Mouse (Mus musculus): ENCODE measurements around the gene Borcs7. TPM values are rescaled to one million over a fixed set of nuclear protein-coding genes. Genes with fewer than 3 reads are reported as not detected.

Gene Borcs7
- total RNA-seq, 4 experiments from 2014 or later: 20.6 to 25.2 (median 23.0) TPM

DNA sequence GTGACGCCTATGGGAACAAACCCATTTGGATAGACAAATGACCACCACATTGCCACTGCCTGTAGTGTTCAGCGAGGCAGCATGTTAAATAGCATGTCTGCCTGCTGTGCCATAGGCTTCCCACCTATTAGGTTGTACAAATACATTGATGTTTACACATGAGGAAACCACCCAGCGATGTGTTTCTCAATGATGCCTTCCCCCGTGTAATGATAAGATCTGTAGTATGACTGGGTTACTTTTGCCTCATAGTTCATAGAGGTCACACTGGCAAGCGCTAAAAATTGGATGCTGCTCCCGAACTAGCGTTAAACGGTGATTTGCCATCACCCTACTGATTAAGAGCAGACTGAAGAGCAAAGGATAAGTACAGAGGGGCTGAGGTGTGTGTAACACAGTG, 27.5 kb upstream of the Borcs7 start:
- DNase-seq (ENCODE audit: low spot score in 2 of 2): no peak

DNA sequence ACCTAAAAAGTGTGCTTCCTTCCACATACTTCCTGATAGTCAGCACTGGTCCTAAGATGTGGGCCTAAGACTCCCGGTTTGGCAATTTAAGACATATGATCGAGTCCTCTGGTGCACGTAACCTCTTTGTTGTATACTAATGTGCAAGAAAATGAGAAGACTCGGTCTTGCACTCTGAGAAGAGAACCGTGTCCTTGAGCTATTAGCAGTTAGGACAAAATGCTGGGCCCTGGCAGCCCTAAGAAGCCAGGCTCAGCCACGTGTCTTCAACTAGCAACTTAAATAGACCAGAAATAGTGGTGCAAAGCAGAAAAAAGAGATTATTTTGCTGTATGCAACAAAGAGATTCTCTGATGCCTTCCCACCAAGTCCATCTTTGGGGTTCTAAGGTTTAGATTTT, 26.9 kb upstream of the Borcs7 start:
- DNase-seq (ENCODE audit: low spot score in 2 of 2): no peak

DNA sequence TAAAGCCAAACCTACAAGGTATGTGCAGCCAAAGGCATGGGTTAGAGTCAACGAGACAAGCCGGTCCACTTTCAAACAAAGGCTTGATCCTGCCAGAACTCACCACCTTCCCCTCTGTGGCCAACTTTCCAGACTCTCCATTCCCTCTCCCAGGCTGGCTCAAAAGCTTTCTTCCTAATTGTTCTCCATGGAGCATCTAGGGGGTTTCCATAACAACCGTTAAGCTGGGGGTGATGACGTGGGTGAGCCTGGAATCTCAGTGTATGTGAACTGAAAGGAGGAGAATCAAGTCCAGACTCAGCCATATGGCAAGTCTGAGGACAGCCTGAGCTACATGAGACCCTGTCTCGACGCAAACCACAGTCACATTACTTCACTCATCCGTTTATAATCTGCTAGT, 24.2 kb upstream of the Borcs7 start:
- peak in 1 of 2 experiments; percentile 40 for DNase-seq (ENCODE audit: low spot score in 2 of 2)

GRCm38 (mm10) chr19:46667300-46667699, 22.4 kb upstream of the Borcs7 start:
- no peak for DNase-seq (ENCODE audit: low spot score in 2 of 2)

DNA sequence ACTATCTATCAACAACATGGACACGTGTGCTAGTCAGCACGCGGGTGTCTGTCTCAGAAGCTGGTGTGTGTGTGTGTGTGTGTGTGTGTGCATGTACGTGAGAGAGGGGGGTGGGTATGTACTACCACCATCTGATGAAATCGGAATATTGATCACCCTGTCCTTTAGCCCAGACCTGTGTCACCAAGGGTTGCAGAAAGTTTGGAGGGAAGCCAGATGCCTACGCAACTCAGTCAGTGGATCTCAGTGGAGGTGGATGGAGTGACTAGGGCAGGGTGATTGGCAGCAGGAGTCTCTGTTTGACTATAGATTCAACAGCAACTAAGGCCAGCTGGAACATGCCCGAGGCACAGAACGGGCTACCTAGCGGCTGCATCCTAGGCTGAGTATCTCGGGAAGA, 21.4 kb upstream of the Borcs7 start:
- no peak for DNase-seq (ENCODE audit: low spot score in 2 of 2)

DNA sequence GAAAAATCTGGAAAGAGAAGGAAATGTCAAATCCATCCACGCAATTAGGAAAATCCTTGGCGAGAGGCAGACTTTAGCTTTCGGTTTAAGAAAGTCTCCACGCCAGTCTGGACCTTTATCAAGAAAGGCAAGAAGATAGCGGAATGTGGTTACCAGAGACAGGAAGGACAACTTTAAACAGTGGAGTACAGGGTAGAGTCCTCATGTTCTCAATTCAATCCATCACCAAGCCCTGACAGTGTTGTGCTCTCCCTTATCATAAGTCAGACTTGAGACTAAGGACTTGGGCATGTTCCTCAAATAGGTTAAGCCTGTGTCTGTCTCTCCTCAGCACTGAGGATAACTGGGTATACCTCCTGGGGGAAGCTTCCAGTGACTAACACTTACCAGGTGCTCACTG, 19.9 kb upstream of the Borcs7 start:
- DNase-seq (ENCODE audit: low spot score in 2 of 2): no peak

DNA sequence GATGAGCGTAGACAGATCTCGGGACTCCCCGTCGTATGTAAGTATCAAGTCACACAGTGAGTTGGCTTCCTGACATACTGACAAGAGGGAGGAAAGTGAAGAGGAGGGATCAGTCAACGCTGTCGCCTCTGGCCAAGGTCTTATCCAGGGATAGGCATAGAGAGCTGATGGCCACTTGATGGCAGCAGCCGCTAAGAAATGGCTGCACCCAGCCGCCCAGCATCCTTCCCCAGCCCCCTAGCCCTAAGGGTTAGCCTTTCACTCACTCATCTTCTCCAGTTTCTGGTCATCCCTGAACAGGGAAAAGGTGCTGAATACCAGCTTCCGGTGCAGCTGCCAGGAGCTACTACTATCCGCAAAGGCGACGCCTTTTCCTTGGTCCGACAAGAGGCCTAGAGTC, 19.0 kb upstream of the Borcs7 start:
- DNase-seq (ENCODE audit: low spot score in 2 of 2): peak in 1 of 2 experiments; percentile 51

- DNase-seq (ENCODE audit: low spot score in 2 of 2): no peak
Observed at GRCm38 (mm10) chr19:46672766-46673418, 16.8 kb upstream of the Borcs7 start, which contains the start of gene Cyp17a1. Cyp17a1 (minus strand) TSS chr19:46673172.

- no peak for DNase-seq (ENCODE audit: low spot score in 2 of 2)
Observed at GRCm38 (mm10) chr19:46675641-46676040, 14.1 kb upstream of the Borcs7 start.

DNA sequence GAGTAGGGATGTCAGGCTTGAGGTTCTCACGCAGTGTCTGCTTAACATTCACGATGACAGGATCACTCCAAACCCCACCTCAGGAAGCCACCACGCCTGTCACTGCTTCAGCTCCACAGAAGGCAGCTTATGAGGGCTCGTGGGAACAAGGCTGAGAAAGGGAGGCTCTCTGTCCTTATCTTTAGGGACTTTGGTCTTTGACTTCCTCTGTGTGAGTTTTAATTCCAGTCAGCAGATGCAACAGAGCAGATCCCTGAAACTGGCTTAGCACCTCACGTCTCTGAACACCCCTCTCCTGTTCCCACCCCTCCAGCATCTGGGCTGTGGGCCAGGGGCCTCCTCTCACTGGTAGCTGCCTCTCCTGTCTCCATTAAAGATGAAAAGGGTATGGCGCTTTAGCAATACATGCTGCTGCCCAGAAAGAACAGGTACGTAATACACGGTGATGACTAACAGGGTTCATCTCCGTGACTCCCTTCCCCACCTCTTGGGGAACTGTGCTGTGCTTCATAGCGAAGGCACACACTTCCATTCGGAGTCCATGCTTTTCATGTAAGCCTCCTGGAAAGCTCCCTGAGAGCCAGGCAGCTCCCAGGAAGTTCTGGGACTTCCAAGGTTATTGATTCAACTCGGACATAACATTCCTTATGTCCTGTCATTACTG, 9.9 kb upstream of the Borcs7 start:
- no peak for DNase-seq (ENCODE audit: low spot score in 2 of 2)

GRCm38 (mm10) chr19:46690387-46690786, 681 bp downstream of the Borcs7 start:
- no peak for DNase-seq (ENCODE audit: low spot score in 2 of 2)

- no peak for DNase-seq (ENCODE audit: low spot score in 2 of 2)
Observed at GRCm38 (mm10) chr19:46691078-46691477, 1.4 kb downstream of the Borcs7 start.

DNA sequence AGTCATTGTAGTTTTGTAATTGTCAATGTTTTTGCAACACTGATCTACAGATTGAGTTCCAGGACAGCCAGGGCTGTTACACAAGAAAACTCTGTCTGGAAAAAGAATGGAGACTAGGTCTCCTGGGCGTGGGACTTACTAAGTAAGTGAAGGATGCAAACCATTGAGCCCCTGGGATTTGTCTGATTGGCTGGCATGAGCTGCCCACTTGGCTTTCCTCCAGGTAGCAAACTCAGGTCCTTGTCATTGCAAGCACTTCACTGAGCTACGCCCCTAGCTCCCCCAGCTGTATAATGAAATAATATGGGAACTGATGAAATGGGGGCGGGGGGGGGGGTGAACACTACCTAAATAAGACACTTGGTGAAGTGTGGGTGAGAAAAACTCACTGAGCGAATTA, 3.4 kb downstream of the Borcs7 start:
- no peak for DNase-seq (ENCODE audit: low spot score in 2 of 2)

GRCm38 (mm10) chr19:46696482-46696881, 6.8 kb downstream of the Borcs7 start:
- DNase-seq (ENCODE audit: low spot score in 2 of 2): no peak

GRCm38 (mm10) chr19:46696943-46697342, 7.2 kb downstream of the Borcs7 start:
- no peak for DNase-seq (ENCODE audit: low spot score in 2 of 2)

DNA sequence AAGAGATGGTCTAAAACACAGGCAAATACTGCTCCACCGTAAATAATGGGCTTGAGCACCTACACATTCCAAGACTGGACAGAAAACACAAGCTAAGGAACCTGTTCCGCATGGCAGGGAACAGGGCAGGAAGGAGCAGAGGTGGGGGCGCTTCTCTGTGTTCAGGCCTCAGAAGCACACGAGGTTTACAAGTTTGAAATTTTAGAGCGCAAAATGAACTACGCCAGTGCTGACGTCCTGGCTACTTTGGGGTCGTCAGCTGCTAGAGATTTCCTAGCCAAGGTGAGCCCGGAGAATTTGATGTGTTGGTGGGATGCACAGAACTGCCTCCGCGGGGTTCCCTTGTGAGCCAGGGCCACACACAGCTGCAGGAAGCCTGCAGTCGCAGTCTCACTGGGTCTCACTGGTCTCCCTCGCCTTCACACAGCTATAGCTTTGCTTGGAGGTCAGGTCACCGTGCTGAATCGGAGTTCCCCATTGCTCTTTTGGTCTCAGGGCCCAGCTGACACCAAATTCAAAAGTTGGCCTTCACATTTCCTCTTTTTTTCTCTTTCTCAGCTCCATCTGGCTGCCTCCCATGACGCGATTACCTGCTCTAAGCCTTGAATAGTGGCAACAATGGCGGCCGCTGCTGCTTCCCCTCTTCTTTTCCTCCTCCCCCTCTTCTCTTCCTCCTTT, 8.3 kb downstream of the Borcs7 start:
- no peak for DNase-seq (ENCODE audit: low spot score in 2 of 2)

DNA sequence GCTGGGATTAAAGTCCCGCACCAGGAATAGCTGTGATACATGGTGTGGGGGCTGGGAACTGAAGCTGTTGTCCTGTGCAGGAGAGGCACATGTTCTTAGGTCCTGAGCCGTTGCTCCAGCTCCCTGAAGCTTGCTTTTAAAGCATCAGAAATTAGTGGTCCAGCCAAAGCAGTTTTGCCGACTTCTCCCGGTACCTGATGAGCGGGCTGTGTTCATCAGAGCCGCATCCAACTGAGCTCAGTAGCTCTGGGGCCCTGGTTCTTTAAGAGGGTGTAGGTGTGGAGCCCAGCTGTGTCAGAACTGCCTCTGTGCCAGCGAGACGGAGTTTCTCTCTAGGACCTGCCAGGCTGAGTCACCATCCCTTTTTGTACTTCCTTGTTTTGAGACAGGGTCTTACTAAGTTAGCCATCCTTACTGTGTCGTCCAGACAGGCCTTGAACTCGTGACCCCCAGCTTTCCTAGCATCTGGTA, 9.3 kb downstream of the Borcs7 start:
- no peak for DNase-seq (ENCODE audit: low spot score in 2 of 2)

- no peak for DNase-seq (ENCODE audit: low spot score in 2 of 2)
Observed at GRCm38 (mm10) chr19:46701156-46701555, 11.4 kb downstream of the Borcs7 start.

GRCm38 (mm10) chr19:46705779-46706495, 16.2 kb downstream of the Borcs7 start:
- no peak for DNase-seq (ENCODE audit: low spot score in 2 of 2)

GRCm38 (mm10) chr19:46706540-46707295, 17.0 kb downstream of the Borcs7 start:
- DNase-seq (ENCODE audit: low spot score in 2 of 2): no peak
